Mouse (Mus musculus) spleen, adult 18-20 months (tissue): ENCODE measurements at regions not wholly inside any gene's neighbourhood (a gene's known extent, or its start where the extent isn't known, plus 50 kb on each side); places are given as distances from the start of the nearest gene placed in this dataset.

ENCODE experiments used
- DNase-seq, 2 experiments: peaks; one replicate each; pipeline ENCODE4 v3.0.0; 2022; ENCODE audit warnings: mixed read lengths in 2 of 2

DNA sequence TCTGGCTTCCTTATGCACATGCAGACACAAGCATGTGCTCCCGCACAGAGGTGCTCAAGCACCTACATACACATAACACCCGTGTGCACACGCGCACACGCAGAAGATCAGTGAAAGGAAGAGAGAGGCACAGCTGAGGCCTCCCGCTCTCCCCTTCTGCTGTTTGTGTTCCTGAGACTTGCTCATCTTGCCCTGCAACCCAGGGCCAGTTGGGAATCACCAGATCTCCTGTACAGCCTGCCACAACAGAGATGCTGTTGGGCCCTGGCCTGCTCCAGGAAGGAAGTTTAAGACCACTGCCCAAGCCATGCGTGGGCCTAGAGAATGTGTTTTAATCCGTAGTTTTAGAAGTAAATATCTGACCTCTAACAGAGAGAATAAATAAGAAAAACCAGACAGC is 160.0 kb upstream of the Ctnnb1 start:
- no peak for DNase-seq

GRCm38 (mm10) chr9:120769679-120770078 is 159.3 kb upstream of the Ctnnb1 start:
- no peak for DNase-seq

- DNase-seq = no peak
Observed at GRCm38 (mm10) chr9:120770886-120771285, 158.1 kb upstream of the Ctnnb1 start.

DNA sequence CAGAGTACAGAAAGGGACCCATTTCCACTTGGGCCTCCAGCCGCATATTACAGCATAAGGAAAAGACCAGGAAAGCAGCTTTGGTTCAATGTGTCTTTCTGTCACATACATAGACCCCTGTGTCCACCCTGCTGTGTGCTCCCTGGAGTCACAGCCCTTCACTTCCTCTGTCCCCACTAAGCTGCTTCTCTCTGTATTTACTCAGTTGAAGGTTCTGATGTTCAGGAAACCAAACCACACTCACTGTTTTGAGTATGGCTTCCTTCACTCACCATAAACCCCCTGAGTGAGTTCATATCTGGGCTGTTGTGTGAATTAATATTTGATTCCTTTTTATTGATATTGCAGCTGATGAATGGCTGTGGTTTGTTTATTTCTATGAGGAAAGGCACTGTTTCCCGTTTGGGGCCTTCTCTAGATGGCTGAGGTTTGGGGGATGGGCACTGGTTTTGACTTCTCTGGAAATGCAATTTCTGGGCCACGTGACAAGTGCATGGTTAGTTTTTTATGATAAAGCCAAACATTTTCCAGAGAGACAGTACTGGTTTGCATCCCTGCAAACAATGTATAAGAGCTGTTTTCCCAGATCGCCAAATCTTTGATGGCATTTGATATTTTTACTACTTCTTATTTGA is 157.0 kb upstream of the Ctnnb1 start:
- no peak for DNase-seq

DNA sequence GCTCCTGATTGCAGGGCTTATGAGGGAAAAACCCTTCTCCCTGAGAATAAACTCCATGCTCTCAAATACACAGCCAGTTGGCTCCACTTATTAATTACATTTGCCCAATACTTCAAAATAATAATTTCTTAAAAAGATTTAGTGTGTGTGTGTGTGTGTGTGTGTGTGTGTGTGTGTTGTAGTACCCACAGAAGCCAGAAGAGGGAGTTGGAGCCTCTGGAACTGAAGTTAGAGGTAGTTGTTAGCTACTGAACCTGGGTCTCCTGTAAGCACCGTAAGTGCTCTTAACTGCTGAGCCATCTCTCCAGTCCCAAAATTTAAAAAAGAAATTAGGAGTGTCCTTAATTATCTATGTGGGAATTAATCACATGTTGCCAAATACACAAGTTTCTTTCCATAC is 154.8 kb upstream of the Ctnnb1 start:
- DNase-seq = no peak

- DNase-seq = no peak
Observed at GRCm38 (mm10) chr9:120774772-120775171, 154.2 kb upstream of the Ctnnb1 start.

- DNase-seq = no peak
Observed at GRCm38 (mm10) chr9:120775721-120776120, 153.3 kb upstream of the Ctnnb1 start.

GRCm38 (mm10) chr9:120776456-120777001 is 152.5 kb upstream of the Ctnnb1 start:
- DNase-seq = no peak

DNA sequence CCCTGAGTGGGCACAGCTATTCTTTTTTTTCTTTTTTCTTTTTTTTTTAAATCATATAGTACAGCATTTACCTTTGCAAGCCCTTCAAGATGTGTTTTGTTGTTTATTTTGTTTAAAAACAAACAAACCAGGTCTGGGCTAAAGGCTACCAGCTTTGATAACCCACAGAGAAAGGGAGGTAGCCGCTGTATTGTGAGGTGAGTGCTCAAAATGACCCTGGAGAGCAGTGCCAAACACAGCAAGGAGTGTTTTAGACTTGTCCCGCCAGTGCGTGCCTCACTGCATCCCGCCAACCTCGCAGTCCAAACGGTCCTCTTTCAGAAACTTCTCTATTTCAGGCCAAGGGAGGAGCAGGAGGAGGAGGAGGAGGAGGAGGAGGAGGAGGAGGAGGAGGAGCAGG is 152.0 kb upstream of the Ctnnb1 start:
- DNase-seq = no peak

DNA sequence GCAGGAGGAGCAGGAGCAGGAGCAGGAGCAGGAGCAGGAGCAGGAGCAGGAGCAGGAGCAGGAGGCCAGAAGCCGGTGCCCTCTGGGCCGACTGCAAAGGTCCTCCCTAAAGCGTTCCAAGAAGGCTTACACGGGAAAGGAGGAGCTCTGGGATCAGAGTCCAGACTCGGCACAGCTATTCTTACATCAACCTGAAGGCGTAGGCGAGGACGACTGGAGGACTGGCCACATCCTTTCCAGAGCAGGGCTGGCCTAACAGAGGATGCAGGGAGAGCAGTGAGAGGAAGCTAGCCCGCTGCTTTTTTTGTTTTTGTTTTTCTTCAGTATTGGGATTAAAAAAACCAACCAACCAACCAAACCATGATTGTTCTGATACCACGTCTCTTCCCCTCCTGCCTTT is 151.5 kb upstream of the Ctnnb1 start:
- DNase-seq = no peak

DNA sequence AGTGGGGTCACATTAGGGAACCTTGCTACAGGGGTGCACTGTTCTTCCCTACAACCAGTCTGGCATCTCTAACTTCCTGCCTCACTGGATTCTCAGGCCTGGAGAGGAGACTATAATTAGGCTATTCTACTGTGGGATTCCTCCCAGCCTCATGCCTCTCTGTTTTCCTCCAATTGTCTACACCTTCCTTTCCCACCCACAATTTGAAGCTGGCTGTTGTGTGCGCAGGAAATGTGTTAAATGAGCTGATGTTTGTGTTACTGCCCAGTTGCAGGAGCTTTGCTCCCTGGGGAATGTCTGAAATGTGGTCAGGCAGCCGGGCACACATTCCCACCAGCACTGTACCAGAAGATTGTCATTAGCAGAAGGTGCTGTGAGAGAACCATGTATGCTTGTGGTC is 150.6 kb upstream of the Ctnnb1 start:
- DNase-seq = no peak

GRCm38 (mm10) chr9:120794210-120794609 is 134.8 kb upstream of the Ctnnb1 start:
- no peak for DNase-seq

- no peak for DNase-seq
Observed at GRCm38 (mm10) chr9:120796111-120796880, 132.7 kb upstream of the Ctnnb1 start.

DNA sequence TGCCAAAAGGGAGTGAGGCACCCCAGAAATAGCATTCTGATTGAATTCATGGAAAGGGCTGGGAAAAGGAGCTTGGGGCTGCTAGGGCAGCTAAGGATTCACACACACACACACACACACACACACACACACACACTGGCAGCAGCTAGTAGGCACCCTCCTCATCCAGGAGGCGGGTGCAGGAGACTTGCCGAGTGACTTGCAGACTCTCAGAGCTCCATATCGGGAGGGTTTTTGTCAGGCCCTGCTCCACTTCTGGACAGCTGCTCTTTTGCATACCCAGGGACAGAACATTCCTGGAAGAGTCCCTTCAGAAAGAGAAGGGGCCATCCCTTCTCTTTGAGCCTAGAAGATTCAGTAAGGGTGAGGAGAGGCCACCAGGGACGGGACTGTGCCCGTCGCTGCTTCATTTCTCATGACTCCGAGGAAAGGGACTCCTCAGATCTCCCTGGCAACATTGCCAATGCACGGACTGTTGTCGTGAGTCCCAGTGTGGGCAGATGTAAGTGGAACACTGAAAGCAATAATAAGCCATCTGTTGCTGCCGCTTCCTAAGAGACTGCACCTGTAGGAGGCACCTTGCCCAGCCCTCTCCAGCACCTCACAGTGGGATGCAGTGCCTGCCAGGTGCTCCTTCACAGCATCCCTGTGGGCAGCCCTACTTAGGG is 130.9 kb upstream of the Ctnnb1 start:
- DNase-seq = no peak

DNA sequence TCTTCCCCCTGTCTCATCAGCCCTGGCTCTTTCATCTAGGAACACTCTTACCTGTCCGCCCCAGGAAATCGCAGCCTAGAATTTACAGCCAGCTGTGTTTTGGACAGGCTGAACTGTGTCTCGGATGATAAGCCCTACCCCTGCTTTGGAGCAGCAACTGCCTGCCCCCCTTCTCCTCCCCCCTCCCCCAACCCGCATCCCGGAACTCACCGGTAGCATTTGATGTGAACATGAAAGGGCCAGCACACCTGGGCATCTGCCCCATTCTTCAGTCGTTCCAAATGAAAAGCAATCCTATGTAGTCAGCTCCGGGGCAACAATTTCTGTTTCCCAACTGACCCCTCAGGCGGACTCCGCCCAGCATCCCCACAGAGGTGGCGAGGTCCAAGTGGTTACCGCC is 130.1 kb upstream of the Ctnnb1 start:
- no peak for DNase-seq

GRCm38 (mm10) chr9:120802646-120803045 is 126.4 kb upstream of the Ctnnb1 start:
- DNase-seq = no peak

DNA sequence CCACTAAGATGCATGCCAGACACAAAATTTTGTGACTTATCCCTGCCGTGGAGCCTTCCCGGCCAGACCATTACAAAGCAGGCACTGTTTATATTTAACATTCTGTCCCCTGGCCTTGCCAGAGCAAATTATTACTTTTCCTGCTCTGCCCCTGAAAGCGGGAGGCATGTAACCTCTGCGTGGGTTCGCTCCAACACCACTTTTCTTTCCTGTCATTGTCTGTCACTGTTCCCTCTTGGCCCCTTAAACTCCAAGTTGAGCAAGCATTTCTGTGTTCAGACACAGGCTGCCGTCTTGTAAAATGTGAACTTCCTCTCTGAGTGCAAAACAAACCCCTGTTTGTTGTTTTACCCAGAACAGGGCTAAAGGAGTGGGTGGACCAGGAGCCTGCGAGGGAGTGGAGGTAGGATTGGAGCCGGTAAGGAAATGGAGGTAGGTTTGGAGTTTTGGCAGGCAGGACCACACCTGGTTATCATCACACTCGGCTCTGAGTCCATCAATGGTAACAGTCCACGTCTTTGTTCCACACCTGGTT is 124.2 kb upstream of the Ctnnb1 start:
- DNase-seq = no peak

- DNase-seq = no peak
Observed at GRCm38 (mm10) chr9:120808741-120809425, 120.1 kb upstream of the Ctnnb1 start.

DNA sequence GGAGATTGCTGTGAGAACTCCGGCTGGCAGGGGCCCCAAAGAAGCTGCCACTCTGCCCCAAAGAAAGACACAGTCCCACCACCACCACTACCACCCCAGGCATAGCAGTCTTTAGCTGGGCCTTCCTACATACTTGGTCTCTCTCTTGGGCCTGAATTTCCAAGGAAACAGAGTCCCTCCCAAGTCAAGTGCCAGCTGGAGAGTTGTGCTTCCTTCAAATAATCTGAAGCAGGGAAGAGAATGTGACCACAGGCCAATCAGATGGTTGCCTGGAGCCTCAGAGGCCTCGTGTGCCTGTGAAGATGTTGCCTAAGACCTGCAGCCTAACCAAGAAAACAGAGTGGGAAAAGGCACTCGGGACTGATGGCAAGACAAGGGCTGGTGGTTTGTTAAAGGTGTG is 117.5 kb upstream of the Ctnnb1 start:
- DNase-seq = no peak

DNA sequence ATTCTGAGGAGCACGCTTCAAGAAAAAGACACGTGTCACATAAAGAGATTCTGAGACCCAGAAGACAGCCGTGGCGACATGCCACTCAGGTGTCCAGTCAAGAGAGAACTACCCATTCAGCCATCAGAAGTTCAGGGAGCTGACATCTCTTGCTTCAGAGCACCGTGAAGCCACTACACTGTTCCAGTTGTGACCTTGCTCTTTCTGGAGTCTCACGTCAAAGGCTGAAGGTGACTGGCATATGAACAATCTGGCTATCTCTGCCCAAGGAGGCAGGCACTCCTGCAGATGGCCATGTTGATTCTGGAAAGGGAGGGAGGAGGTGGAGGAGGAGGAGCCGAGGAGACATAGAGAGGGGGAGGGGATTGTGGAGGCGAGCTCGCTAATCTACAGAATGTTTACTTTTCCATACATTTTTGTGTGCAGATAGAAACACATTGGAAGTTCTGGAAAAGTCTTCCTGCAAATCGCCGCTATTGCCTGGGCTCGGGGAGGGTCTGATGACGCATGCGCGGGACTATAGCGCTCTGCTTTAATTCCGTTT is 116.3 kb upstream of the Ctnnb1 start:
- DNase-seq = no peak

DNA sequence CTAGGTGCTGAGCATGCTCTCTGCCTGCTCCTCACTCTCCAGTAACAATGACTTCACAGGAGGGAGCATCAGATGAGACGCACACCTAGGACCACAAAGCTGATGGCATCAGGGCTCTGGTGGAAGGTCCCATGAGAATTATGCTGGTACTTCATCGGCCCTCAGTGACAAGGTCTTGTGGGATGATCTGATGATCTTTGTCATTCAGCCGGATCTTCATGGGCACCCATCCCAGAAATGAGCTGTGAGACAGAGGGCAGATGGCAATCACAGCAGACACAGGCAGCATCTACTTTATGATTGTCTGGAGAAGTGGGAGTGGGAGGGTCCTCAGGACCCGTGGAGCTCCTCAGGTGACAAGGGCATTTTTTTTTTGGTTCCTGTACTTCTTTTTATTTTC is 114.7 kb upstream of the Ctnnb1 start:
- DNase-seq = no peak

DNA sequence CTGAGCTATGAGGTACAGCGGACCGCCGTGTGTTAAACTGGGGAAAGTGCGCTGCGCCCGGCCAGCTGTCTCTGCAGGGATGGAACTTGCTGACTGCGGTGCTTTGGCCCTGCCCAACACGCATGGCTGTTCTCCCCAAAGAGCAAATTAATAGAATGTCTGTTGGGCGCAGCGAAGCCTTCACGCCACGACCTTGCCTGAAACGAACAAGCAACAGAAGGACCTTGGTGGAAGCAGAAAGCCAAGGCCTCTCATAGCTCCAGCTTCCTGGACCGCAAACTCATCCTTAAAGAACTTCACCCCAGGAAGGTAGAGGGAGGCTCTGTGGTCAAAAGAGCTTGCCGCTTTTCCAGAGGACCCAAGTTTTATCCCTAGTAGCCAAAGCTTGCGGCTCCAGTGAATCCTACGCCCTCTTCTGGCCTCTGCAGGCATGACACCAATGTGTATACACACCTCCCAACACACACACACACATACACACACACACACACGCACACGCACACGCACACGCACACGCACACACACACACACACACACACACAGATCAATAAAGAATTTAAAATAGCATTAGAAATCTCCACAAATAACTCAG is 110.2 kb upstream of the Ctnnb1 start:
- DNase-seq = no peak
